Mouse (Mus musculus) lung, adult 2 months (tissue): Measurements from ENCODE around the gene Dock9.

Experiments
- CTCF ChIP-seq: fragments of 200-500 bp; IDR thresholded peaks from 2 replicates; pipeline ENCODE4 v1.5.1; 2011; ENCODE audit warnings: mild to moderate bottlenecking, low read length, control low read depth; ENCODE audit not compliant: insufficient read depth
- POLR2A ChIP-seq: fragments of 200-500 bp; IDR thresholded peaks from 2 replicates; pipeline ENCODE4 v1.6.1; 2011; ENCODE audit warnings: low read depth, mild to moderate bottlenecking, control low read depth, low read length, borderline replicate concordance; ENCODE audit errors: extremely low read depth

- no peak for TF ChIP-seq POLR2A
- TF ChIP-seq CTCF, result no peak
Observed at GRCm38 (mm10) chr14:121714268-121714667, 83.4 kb downstream of the Dock9 start.
